Mouse (Mus musculus) lung, embryonic 14.5 days (tissue): Measurements from ENCODE around the gene Olfr303. TPM values are rescaled to one million over a fixed set of nuclear protein-coding genes. Genes with fewer than 3 reads are reported as not detected.

Experiments
- ATAC-seq: fragments of 200-750 bp; cut with Nextera tagmentation; 2 replicates; pipeline ENCODE4 v1.8.0; 2017; ENCODE audit warnings: mild to moderate bottlenecking, moderate TSS enrichment, moderate library complexity; ENCODE audit not compliant: insufficient read depth
- DNase-seq: peaks from one replicate; pipeline ENCODE4 v3.0.0-alpha.2; 2015
- H3K27ac ChIP-seq: fragments of 300-500 bp; sonication (generic); 2 replicates; pipeline ENCODE4 v1.5.1; 2014; ENCODE audit warnings: low read depth, mild to moderate bottlenecking, moderate library complexity
- H3K27me3 ChIP-seq: fragments of 300-500 bp; sonication (generic); 2 replicates; pipeline ENCODE4 v1.6.1; 2014; ENCODE audit warnings: low read length, control low read depth; ENCODE audit not compliant: insufficient read depth
- H3K36me3 ChIP-seq: fragments of 300-500 bp; sonication (generic); 2 replicates; pipeline ENCODE4 v1.6.1; 2014; ENCODE audit warnings: control low read depth; ENCODE audit not compliant: insufficient read depth
- H3K4me1 ChIP-seq: fragments of 300-500 bp; sonication (generic); 2 replicates; pipeline ENCODE4 v1.6.1; 2014; ENCODE audit warnings: antibody characterized with exemption, control low read depth; ENCODE audit not compliant: insufficient read depth
- H3K4me2 ChIP-seq: fragments of 300-500 bp; sonication (generic); 2 replicates; pipeline ENCODE4 v1.6.1; 2014; ENCODE audit warnings: mild to moderate bottlenecking
- H3K4me3 ChIP-seq: fragments of 300-500 bp; sonication (generic); 2 replicates; pipeline ENCODE4 v1.5.1; 2014; ENCODE audit warnings: low read depth, low read length
- H3K9ac ChIP-seq: fragments of 300-500 bp; sonication (generic); 2 replicates; pipeline ENCODE4 v1.6.1; 2014
- H3K9me3 ChIP-seq: fragments of 300-500 bp; sonication (generic); 2 replicates; pipeline ENCODE4 v1.6.1; 2016; ENCODE audit warnings: low read depth, low read length, control low read depth
- CTCF ChIP-seq: IDR thresholded peaks from 2 replicates; pipeline ENCODE4 v1.5.1; 2016; ENCODE audit warnings: antibody characterized with exemption, low read depth
- WGBS: fragments of 180-500 bp; shearing (Covaris S2); extraction: QIAGEN DNeasy Blood & Tissue Kit; methylation state at CpG from one replicate; pipeline ENCODE4 v1.1.7; 2014; 5-methylcytosine and 5-hydroxymethylcytosine counted together
- polyA plus RNA-seq: library from polyadenylated mRNA; unstranded; fragments of >200 nt; fragmentation: Nextera tagmentation; extraction: Ambion mirVana; gene quantifications from 2 replicates; pipeline ENCODE4 v1.2.1, GENCODE M21; 2014

Gene Olfr303
- polyA plus RNA-seq, 1 experiment from 2014 or later = not detected

- H3K9ac ChIP-seq = no peak overlapping the region
- no peak for DNase-seq
- no peaks in the 10 kb centered on the region for H3K36me3 ChIP-seq
- H3K27ac ChIP-seq = no peak overlapping the region
- H3K4me3 ChIP-seq = no peak overlapping the region
- TF ChIP-seq CTCF = no peak
- H3K27me3 ChIP-seq = no peaks in the 10 kb centered on the region
- no peak overlapping the region for H3K4me2 ChIP-seq
- 66% methylated on average over 14 of the region's 14 CpGs for WGBS
- no peaks in the 10 kb centered on the region for H3K9me3 ChIP-seq
- no peak for ATAC-seq
- H3K4me1 ChIP-seq = no peaks in the 10 kb centered on the region
Measured at GRCm38 (mm10) chr7:86342881-86343565, 54.6 kb downstream of the Olfr303 start.

Other genes starting within 250 kb of the Olfr303 start
- not detected in 2 replicates for gene Vmn2r75, start 226.0 kb downstream of the Olfr303 start, polyA plus RNA-seq
- gene Vmn2r76, start 151.5 kb downstream of the Olfr303 start, polyA plus RNA-seq = not detected in 2 replicates
- not detected in 2 replicates for gene Olfr310, start 120.6 kb downstream of the Olfr303 start, polyA plus RNA-seq
- not detected in 2 replicates for gene Olfr309, start 84.1 kb downstream of the Olfr303 start, polyA plus RNA-seq
- gene Olfr308, start 72.2 kb downstream of the Olfr303 start, polyA plus RNA-seq = not detected in 2 replicates
- gene Olfr307, start 60.2 kb downstream of the Olfr303 start, polyA plus RNA-seq = not detected in 2 replicates
- not detected in 2 replicates for gene Olfr305, start 30.9 kb downstream of the Olfr303 start, polyA plus RNA-seq
- gene Olfr304, start 11.1 kb downstream of the Olfr303 start, polyA plus RNA-seq = not detected in 2 replicates
- gene Olfr301, start 6.1 kb upstream of the Olfr303 start, polyA plus RNA-seq = not detected in 2 replicates
- not detected in 2 replicates for gene Olfr299, start 62.1 kb upstream of the Olfr303 start, polyA plus RNA-seq
- gene Olfr298, start 94.7 kb upstream of the Olfr303 start, polyA plus RNA-seq = not detected in 2 replicates
- gene Olfr297, start 122.2 kb upstream of the Olfr303 start, polyA plus RNA-seq = not detected in 2 replicates
- gene Olfr295, start 186.1 kb upstream of the Olfr303 start, polyA plus RNA-seq = not detected in 2 replicates
- gene Olfr294, start 218.9 kb upstream of the Olfr303 start, polyA plus RNA-seq = not detected in 2 replicates